Mouse (Mus musculus) kidney, adult 9 months (tissue): ENCODE results near the gene Zbtb18.

Experiments
- DNase-seq: peaks from one replicate; pipeline ENCODE4 v3.0.0; 2022

Zbtb18 gene

DNA sequence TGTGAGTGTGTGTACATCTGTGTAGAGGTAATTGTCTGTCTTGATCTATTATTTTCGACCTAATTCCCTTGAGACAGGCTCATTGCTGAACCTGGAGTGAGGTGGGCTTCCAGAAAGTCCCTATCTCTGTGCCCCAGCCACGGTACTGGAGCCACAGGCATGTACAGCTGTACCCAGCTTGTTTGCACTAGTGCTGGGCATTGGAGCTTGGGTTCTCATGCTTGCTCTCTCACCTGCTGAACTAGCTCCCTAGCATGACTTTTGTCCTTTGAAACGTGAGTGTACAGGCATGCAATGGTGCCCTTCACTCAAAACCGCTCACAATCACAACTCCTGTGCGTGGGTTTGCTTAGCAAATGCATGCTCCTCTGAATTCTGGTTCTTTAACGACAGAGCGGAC is 42.1 kb downstream of the Zbtb18 start:
- DNase-seq = no peak

DNA sequence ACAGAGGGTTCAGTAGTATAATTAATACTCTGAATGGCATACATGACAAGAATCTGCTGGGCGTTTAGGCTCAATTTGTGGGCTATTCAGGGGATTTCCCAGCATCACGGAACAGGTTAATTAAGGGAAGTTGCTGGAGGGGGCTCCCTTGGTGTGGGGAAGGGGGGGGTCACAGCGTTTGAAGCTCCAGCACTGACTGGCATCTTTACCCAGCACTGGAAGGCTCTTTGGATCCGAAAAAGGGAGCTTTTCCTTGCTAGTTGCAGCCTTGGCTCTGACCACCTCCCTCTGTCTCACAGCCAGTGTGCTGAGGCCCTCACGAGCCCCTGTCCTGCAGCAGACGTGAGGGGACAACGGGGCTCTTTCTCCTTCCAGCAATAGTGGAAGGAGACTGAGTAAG is 42.5 kb downstream of the Zbtb18 start:
- no peak for DNase-seq

- no peak for DNase-seq
Measured at GRCm38 (mm10) chr1:177489844-177490243, 47.7 kb downstream of the Zbtb18 start.

DNA sequence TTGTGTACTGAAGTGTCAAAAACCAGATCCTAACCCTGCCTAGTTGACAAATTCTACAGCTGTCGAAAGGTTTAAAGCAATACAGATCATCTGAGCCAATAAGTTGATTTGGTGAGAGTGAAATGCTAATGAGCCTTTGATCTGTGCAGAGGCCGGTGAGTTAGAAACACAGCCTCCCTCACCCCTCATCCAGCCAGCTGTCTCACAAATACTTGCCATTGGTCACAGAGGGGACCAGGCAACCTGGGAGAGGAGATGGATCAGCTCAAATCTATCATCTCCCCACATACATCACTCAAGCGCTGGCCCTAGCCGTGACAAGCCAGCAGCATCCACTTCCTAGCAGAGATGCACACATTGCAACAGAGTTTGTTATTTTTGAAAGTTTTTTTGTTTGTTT is 48.7 kb downstream of the Zbtb18 start:
- no peak for DNase-seq

GRCm38 (mm10) chr1:177491280-177491679 is 49.1 kb downstream of the Zbtb18 start:
- no peak for DNase-seq

- DNase-seq = no peak
Measured at GRCm38 (mm10) chr1:177494306-177494705, 52.2 kb downstream of the Zbtb18 start.

GRCm38 (mm10) chr1:177494913-177495542 is 52.9 kb downstream of the Zbtb18 start:
- DNase-seq = no peak
